Mouse (Mus musculus): ENCODE measurements at regions not wholly inside any gene's neighbourhood (a gene's known extent, or its start where the extent isn't known, plus 50 kb on each side); places are given as distances from the start of the nearest gene placed in this dataset.

DNA sequence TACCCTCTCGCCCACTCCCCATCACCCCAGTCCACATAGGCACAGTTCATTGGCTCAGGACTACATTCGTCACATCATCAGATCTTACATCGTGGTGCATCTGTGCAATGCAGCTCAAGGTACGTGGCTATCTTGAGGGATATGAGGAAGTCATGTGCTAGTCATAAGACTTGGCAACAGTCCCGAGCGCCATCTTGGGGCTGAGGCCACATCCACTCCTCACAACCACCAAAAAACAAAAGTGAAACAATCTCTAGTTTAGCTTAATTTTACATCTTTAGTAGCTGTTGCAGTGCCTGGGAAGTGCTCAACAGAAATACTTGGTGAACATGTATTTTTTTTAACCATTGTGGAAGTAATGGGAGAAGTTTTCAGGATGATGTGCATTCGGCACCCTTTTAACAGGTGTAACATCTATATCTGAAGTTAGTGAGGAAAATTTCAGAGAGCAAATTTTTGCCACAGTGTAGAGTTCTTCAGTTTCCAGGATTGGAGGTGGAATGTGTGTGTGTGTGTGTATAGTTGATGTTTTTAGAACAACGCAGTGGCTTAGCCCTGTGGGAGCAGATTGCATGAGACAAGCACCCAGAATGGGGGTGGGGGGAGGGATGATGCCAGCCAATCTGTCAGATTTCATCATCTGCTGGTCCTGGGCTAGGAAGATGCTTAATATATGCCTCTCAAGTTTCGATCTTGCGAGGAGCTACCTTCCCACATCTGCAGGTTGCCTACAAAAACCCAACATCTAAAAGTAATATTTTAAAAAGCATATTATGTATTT, 716.4 kb upstream of the 4930444P10Rik start:
- H3K27ac ChIP-seq (ENCODE audit: low read depth, low read length): no peak overlapping the region
- H3K36me3 ChIP-seq (ENCODE audit: control insufficient read depth, insufficient read depth, low read length): no peaks in the 10 kb centered on the region
- 91% methylated on average over 10 of the region's 10 CpGs for WGBS
- H3K9ac ChIP-seq (ENCODE audit: low read depth, low read length): no peak overlapping the region
- H3K4me3 ChIP-seq (ENCODE audit: low read length): no peak overlapping the region
- no peaks in the 10 kb centered on the region for H3K4me1 ChIP-seq (ENCODE audit: control insufficient read depth, insufficient read depth, low read depth, low read length)
- H3K4me2 ChIP-seq (ENCODE audit: low read length): no peak overlapping the region
- ATAC-seq: no peak
- H3K9me3 ChIP-seq (ENCODE audit: control insufficient read depth, low read length): no peaks in the 10 kb centered on the region
- no peaks in the 10 kb centered on the region for H3K27me3 ChIP-seq (replicated peaks; ENCODE audit: control insufficient read depth, insufficient read depth, low read length)

DNA sequence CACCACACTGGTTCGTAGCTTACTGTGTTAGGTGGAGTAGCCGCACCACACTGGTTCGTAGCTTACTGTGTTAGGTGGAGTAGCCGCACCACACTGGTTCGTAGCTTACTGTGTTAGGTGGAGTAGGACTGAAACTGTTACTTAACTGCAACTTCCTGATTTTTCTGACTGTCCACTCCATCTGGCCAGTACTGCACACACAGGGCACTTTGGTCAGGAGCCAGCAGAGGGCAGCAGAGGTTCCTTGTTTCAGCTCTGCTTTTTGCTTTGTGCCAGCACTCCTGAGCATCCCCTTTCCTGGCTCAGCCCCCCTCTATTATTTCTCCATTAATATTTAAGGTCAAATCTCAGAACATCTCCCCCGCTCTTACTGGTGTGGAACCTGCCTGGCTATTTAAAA, 705.2 kb upstream of the 4930444P10Rik start:
- Histone ChIP-seq H3K4me3 (ENCODE audit: low read length) (no peak overlapping the region), H3K4me2 (ENCODE audit: low read length) (no peak overlapping the region), H3K9ac (ENCODE audit: low read depth, low read length) (no peak overlapping the region), H3K27me3 (replicated peaks; ENCODE audit: control insufficient read depth, insufficient read depth, low read length) (no peaks in the 10 kb centered on the region), H3K27ac (ENCODE audit: low read depth, low read length) (no peak overlapping the region), H3K9me3 (ENCODE audit: control insufficient read depth, low read length) (no peaks in the 10 kb centered on the region), H3K4me1 (ENCODE audit: control insufficient read depth, insufficient read depth, low read depth, low read length) (no peaks in the 10 kb centered on the region), H3K36me3 (ENCODE audit: control insufficient read depth, insufficient read depth, low read length) (no peaks in the 10 kb centered on the region)
- WGBS: 81% methylated on average over 6 of the region's 6 CpGs
- peak; percentile 58 for ATAC-seq

GRCm38 (mm10) chr1:16796449-16796848, 703.3 kb upstream of the 4930444P10Rik start:
- Histone ChIP-seq H3K27me3 (replicated peaks; ENCODE audit: control insufficient read depth, insufficient read depth, low read length) (no peaks in the 10 kb centered on the region), H3K36me3 (ENCODE audit: control insufficient read depth, insufficient read depth, low read length) (no peaks in the 10 kb centered on the region), H3K4me3 (ENCODE audit: low read length) (no peak overlapping the region), H3K4me1 (ENCODE audit: control insufficient read depth, insufficient read depth, low read depth, low read length) (no peaks in the 10 kb centered on the region), H3K9me3 (ENCODE audit: control insufficient read depth, low read length) (no peaks in the 10 kb centered on the region), H3K27ac (ENCODE audit: low read depth, low read length) (no peak overlapping the region), H3K9ac (ENCODE audit: low read depth, low read length) (no peak overlapping the region), H3K4me2 (ENCODE audit: low read length) (no peak overlapping the region)
- WGBS: 97% methylated on average over 1 of the region's 1 CpGs
- no peak for ATAC-seq

DNA sequence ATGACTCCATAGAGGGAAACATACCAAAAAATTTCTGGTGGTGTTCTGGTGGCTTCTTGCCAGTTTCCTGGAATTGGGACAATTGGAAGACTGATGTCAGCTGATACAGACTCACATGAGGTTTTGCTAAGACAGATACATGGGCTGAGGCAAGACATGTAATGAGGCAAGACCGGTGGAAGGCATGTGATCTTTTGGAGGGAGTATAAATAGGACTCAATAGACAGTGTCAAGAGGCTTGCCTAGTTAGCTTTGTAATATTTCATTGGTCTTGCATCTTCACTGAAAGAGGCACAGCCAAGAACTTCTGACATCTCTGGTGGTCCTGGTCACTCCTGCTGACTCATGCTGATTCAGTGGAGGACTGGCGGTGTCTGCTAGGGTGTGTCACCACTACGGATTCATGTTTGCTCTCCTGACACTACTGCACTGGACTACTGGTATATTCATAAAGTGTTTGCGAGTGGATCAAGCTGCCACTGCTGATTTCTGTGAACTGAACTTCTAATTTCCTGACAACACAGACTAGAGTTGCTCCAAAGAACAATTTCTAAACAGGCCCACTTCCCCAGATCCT, 697.7 kb upstream of the 4930444P10Rik start:
- Histone ChIP-seq H3K4me1 (ENCODE audit: control insufficient read depth, insufficient read depth, low read depth, low read length) (no peaks in the 10 kb centered on the region), H3K27ac (ENCODE audit: low read depth, low read length) (no peak overlapping the region), H3K36me3 (ENCODE audit: control insufficient read depth, insufficient read depth, low read length) (no peaks in the 10 kb centered on the region), H3K4me3 (ENCODE audit: low read length) (no peak overlapping the region), H3K9ac (ENCODE audit: low read depth, low read length) (no peak overlapping the region), H3K4me2 (ENCODE audit: low read length) (no peak overlapping the region), H3K9me3 (ENCODE audit: control insufficient read depth, low read length) (no peaks in the 10 kb centered on the region), H3K27me3 (replicated peaks; ENCODE audit: control insufficient read depth, insufficient read depth, low read length) (no peaks in the 10 kb centered on the region)
- ATAC-seq: no peak
- 97% methylated on average over 4 of the region's 4 CpGs for WGBS

GRCm38 (mm10) chr1:16779791-16780190, 686.7 kb upstream of the 4930444P10Rik start:
- no peaks in the 10 kb centered on the region for H3K36me3 ChIP-seq (ENCODE audit: control insufficient read depth, insufficient read depth, low read length)
- no peaks in the 10 kb centered on the region for H3K4me1 ChIP-seq (ENCODE audit: control insufficient read depth, insufficient read depth, low read depth, low read length)
- no peaks in the 10 kb centered on the region for H3K9me3 ChIP-seq (ENCODE audit: control insufficient read depth, low read length)
- no peak overlapping the region for H3K4me3 ChIP-seq (ENCODE audit: low read length)
- H3K4me2 ChIP-seq (ENCODE audit: low read length): no peak overlapping the region
- no peak for ATAC-seq
- no peaks in the 10 kb centered on the region for H3K27me3 ChIP-seq (replicated peaks; ENCODE audit: control insufficient read depth, insufficient read depth, low read length)
- H3K27ac ChIP-seq (ENCODE audit: low read depth, low read length): no peak overlapping the region
- no peak overlapping the region for H3K9ac ChIP-seq (ENCODE audit: low read depth, low read length)
- WGBS: 38% methylated on average over 1 of the region's 1 CpGs

- no peak overlapping the region for H3K4me3 ChIP-seq (ENCODE audit: low read length)
- 96% methylated on average over 1 of the region's 1 CpGs for WGBS
- H3K4me1 ChIP-seq (ENCODE audit: control insufficient read depth, insufficient read depth, low read depth, low read length): no peaks in the 10 kb centered on the region
- H3K9ac ChIP-seq (ENCODE audit: low read depth, low read length): no peak overlapping the region
- no peak for ATAC-seq
- H3K27me3 ChIP-seq (replicated peaks; ENCODE audit: control insufficient read depth, insufficient read depth, low read length): no peaks in the 10 kb centered on the region
- no peaks in the 10 kb centered on the region for H3K36me3 ChIP-seq (ENCODE audit: control insufficient read depth, insufficient read depth, low read length)
- H3K9me3 ChIP-seq (ENCODE audit: control insufficient read depth, low read length): no peaks in the 10 kb centered on the region
- no peak overlapping the region for H3K4me2 ChIP-seq (ENCODE audit: low read length)
- no peak overlapping the region for H3K27ac ChIP-seq (ENCODE audit: low read depth, low read length)
These were observed 667.8 kb upstream of the 4930444P10Rik start for GRCm38 (mm10) chr1:16760951-16761350.

Data from hindbrain, embryonic 16.5 days (tissue).